Mouse (Mus musculus): ENCODE results near the gene Myh7. TPM values are rescaled to one million over a fixed set of nuclear protein-coding genes. Genes with fewer than 3 reads are reported as not detected.
"Not testable (repeated sequence)": the region's sequence is repeated elsewhere in the genome, so short reads cannot be mapped to it uniquely, and the experiment has no call there.

The Myh7 gene
- total and polyA plus RNA-seq, 3 experiments: 0.08 TPM; not detected in 2

DNA sequence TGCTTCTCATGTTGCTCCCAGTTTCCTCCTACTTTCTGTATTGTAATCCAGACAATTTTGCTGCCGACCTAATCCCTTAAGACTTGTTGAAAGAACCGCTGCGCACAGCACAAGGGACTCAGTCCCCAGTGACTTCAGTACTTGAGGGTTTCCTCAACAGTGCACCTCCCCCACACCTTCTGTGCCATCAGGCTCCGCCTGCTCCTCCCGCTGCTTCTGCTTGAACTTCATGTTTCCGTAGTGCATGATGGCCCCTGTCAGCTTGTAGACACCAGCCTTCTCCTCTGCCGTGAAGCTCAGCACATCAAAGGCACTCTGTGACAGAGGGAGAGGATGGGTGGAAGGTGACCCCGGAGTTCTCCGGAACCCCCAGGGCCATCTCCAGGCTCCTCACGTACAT, 33.7 kb downstream of the Myh7 start:
- H3K4me3 ChIP-seq (replicated peaks in 1 of 3; ENCODE audit: low read depth in 2 of 3, low read length in 2 of 3, poor library complexity in 1 of 3): peak overlapping the region in 1 of 3 experiments; percentile 17
- H3K79me2 ChIP-seq (replicated peaks; ENCODE audit: control insufficient read depth, extremely low read depth, insufficient read depth, poor library complexity, severe bottlenecking): no peaks in the 10 kb centered on the region
- H3K9ac ChIP-seq (ENCODE audit: insufficient read depth, low read depth): no peak overlapping the region
- no peaks in the 10 kb centered on the region for H3K36me3 ChIP-seq (replicated peaks in 1 of 2; ENCODE audit: control insufficient read depth in 1 of 2, insufficient read depth in 1 of 2, low read length in 1 of 2)
- peak; percentile 31; the same call in 1 of the 2 replicates for TF ChIP-seq IRF4 (IDR thresholded peaks at IDR 0.05; ENCODE audit: low read depth, low read length)
- no peak; the same call in 1 of the 2 replicates for TF ChIP-seq SMC3 (IDR thresholded peaks at IDR 0.05; ENCODE audit: low read depth, low read length)
- no peak for TF ChIP-seq MYC (IDR thresholded peaks at IDR 0.05; ENCODE audit: low read depth, low read length)
- no peak for TF ChIP-seq ZNF384 (IDR thresholded peaks at IDR 0.05; ENCODE audit: low read depth, low read length)
- no peak for TF ChIP-seq MXI1 (IDR thresholded peaks at IDR 0.05; ENCODE audit: low read depth, low read length)
- TF ChIP-seq MAZ (IDR thresholded peaks at IDR 0.05; ENCODE audit: low read depth, low read length): no peak
- no peak for TF ChIP-seq BHLHE40 (IDR thresholded peaks at IDR 0.05; ENCODE audit: low read depth, low read length)
- TF ChIP-seq TCF12 (IDR thresholded peaks at IDR 0.05; ENCODE audit: low read depth, low read length): peak; percentile 21; the same call in 1 of the 2 replicates
- TF ChIP-seq MEF2A (IDR thresholded peaks at IDR 0.05; ENCODE audit: borderline replicate concordance, low read depth, low read length): no peak
- peak; percentile 56; the same call in 1 of the 2 replicates for TF ChIP-seq CHD2 (IDR thresholded peaks at IDR 0.05; ENCODE audit: low read length)
- TF ChIP-seq JUND (conservative IDR thresholded peaks at IDR 0.05; ENCODE audit: low read depth, low read length): no peak
- TF ChIP-seq NELFE (IDR thresholded peaks at IDR 0.05; ENCODE audit: low read depth, low read length): 0 out of 2 replicates have a peak, but pooled peaks have one; percentile 13
- 0 out of 2 replicates have a peak, but pooled peaks have one; percentile 22 for TF ChIP-seq NRF1 (IDR thresholded peaks at IDR 0.05; ENCODE audit: low read depth, low read length)
- TF ChIP-seq MAFK (IDR thresholded peaks at IDR 0.05; ENCODE audit: insufficient replicate concordance, low read length): no peak
- TF ChIP-seq PAX5 (IDR thresholded peaks at IDR 0.05; ENCODE audit: low read length): no peak
- peak; percentile 55; the same call in 1 of the 2 replicates for TF ChIP-seq MAX (IDR thresholded peaks at IDR 0.05; ENCODE audit: low read length)
- TF ChIP-seq CHD1 (IDR thresholded peaks at IDR 0.05; ENCODE audit: low read depth, low read length): no peak
- peak; percentile 86 for DNase-seq (ENCODE audit: extremely low read depth)
- peaks cover 9 to 24% of the 10 kb centered on the region in 2 experiments for H3K4me1 ChIP-seq (ENCODE audit: control insufficient read depth in 1 of 2, insufficient read depth in 2 of 2)
- dilution Hi-C loops (cut with MboI; ENCODE audit: extremely low pct_ligation_motif_present, extremely low pct_unique_long_range_greater_than_20kb, low sequenced_read_pairs) (no loop called here), in situ Hi-C loops (cut with MboI; ENCODE audit: low pct_ligation_motif_present, low pct_unique_long_range_greater_than_20kb, low sequenced_read_pairs) (loop anchor here (5.0 kb wide), 1 partner anchor 37 kb away; no protein-coding TSS in a partner anchor)
- no peak overlapping the region for H3K27ac ChIP-seq (ENCODE audit: insufficient read depth, low read depth)
- H3K4me2 ChIP-seq (ENCODE audit: insufficient read depth, low read depth, poor library complexity, severe bottlenecking): peak overlapping the region; percentile 62; the same call in 1 of the 2 replicates
- peaks cover 2% of the 10 kb centered on the region for H3K9me3 ChIP-seq (replicated peaks; ENCODE audit: low read length)
- peaks cover 43% of the 10 kb centered on the region for H3K27me3 ChIP-seq (replicated peaks)

GRCm38 (mm10) chr14:54959853-54960613, 34.4 kb downstream of the Myh7 start:
- H3K4me3 ChIP-seq (replicated peaks in 1 of 3; ENCODE audit: low read depth in 2 of 3, low read length in 2 of 3, poor library complexity in 1 of 3); H3K36me3 ChIP-seq (replicated peaks in 1 of 2; ENCODE audit: control insufficient read depth in 1 of 2, insufficient read depth in 1 of 2, low read length in 1 of 2); H3K9me3 ChIP-seq (replicated peaks; ENCODE audit: low read length); H3K27ac ChIP-seq (ENCODE audit: insufficient read depth, low read depth); dilution Hi-C loops (cut with MboI; ENCODE audit: extremely low pct_ligation_motif_present, extremely low pct_unique_long_range_greater_than_20kb, low sequenced_read_pairs); H3K79me2 ChIP-seq (replicated peaks; ENCODE audit: control insufficient read depth, extremely low read depth, insufficient read depth, poor library complexity, severe bottlenecking); H3K9ac ChIP-seq (ENCODE audit: insufficient read depth, low read depth); DNase-seq (ENCODE audit: extremely low read depth): not testable (repeated sequence)
- in situ Hi-C loops (cut with MboI; ENCODE audit: low pct_ligation_motif_present, low pct_unique_long_range_greater_than_20kb, low sequenced_read_pairs): loop anchor here (5.0 kb wide), 1 partner anchor 37 kb away; no protein-coding TSS in a partner anchor
- H3K4me2 ChIP-seq (ENCODE audit: insufficient read depth, low read depth, poor library complexity, severe bottlenecking): 0 out of 2 replicates have a peak overlapping the region, but pooled peaks have one; percentile 62
- peaks cover 38% of the 10 kb centered on the region for H3K27me3 ChIP-seq (replicated peaks)
- H3K4me1 ChIP-seq (ENCODE audit: control insufficient read depth in 1 of 2, insufficient read depth in 2 of 2): peaks cover 9 to 24% of the 10 kb centered on the region in 2 experiments

All from CH12.LX (cell line).